Mouse (Mus musculus): ENCODE data around the gene Eif2b5. TPM values are rescaled to one million over a fixed set of nuclear protein-coding genes. Genes with fewer than 3 reads are reported as not detected.

Eif2b5 gene
- polyA plus RNA-seq, 1 experiment, result 33.9 TPM

DNA sequence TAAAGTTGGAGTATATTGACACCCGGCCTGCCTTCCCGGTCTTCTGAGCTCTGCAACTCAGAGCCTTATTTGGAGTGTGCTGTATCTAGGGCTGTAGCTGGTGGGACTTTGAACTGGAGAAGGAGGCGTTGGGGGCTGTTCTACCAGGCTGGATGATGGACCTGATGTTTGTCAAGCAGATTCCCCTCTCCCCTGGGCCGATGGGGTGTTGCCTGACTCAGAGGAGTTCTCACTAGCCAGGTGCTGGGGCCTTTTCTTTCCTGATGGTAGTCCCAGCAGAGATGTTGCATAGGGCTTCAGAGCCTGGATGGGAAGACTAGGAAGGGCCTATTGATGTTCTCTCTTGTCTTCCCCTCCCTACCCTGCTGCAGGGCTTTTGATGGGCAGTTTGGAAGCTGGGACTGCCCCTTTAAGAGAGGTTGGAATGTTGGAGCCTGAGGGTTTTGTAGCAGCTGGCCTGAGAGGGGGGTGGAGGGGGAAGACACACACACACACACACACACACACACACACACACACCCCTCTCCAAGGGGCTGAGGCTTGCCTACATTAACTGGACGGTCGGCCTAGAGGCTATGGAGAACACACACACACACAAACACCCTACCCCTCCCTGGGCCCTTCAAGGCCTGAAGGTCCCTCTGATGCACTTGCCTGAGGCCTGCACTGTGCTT, 19.2 kb downstream of the Eif2b5 start:
- DNase-seq, result peak; percentile 54
- TF ChIP-seq CTCF (conservative IDR thresholded peaks at IDR 0.05; ENCODE audit: insufficient read depth, insufficient read length, low read depth, low read length) (no peak), POLR2A (IDR thresholded peaks at IDR 0.05; ENCODE audit: low read depth, low read length) (no peak)
- H3K27ac ChIP-seq (ENCODE audit: insufficient read depth, low read depth, low read length), result peak overlapping the region; percentile 91

DNA sequence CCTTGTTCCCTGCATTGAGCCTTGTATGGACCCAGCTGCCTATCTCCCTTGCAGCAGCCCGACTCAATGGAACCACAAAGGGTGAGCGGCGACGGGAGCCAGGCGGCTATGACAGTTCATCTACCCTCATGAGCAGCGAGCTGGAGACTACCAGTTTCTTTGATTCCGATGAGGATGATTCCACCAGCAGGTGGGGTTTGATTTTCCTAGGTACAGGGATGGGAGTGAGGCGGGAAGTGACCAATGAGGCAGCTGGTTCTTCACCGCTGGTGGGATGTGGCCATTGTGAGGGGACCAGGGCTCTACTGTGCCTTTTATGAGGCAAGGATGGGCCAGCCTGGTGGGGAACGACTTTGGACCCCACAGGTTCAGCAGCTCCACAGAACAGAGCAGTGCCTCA, 25.3 kb downstream of the Eif2b5 start:
- H3K27me3 ChIP-seq (replicated peaks; ENCODE audit: control insufficient read depth, insufficient read depth, low read length), result no peaks in the 10 kb centered on the region
- TF ChIP-seq POLR2A (IDR thresholded peaks at IDR 0.05; ENCODE audit: low read depth, low read length) (no peak), CTCF (conservative IDR thresholded peaks at IDR 0.05; ENCODE audit: insufficient read depth, insufficient read length, low read depth, low read length) (no peak)
- peaks cover 8% of the 10 kb centered on the region; the same call in 1 of the 2 replicates for H3K4me1 ChIP-seq (ENCODE audit: control insufficient read depth, insufficient read depth, low read length)
- no peak for DNase-seq
- WGBS, result 88% methylated on average over 10 of the region's 10 CpGs
- H3K27ac ChIP-seq (ENCODE audit: insufficient read depth, low read depth, low read length), result no peak overlapping the region
- H3K4me3 ChIP-seq (ENCODE audit: insufficient read depth, low read depth, low read length), result no peak overlapping the region
- H3K36me3 ChIP-seq (ENCODE audit: control insufficient read depth, insufficient read depth, low read length), result peaks cover 2% of the 10 kb centered on the region

More for the DNA sequence above, 19.2 kb downstream of the Eif2b5 start:
- peaks cover 12% of the 10 kb centered on the region; the same call in 1 of the 2 replicates for H3K4me1 ChIP-seq (ENCODE audit: control insufficient read depth, insufficient read depth, low read length)
- no peaks in the 10 kb centered on the region for H3K36me3 ChIP-seq (ENCODE audit: control insufficient read depth, insufficient read depth, low read length)
- no peaks in the 10 kb centered on the region for H3K27me3 ChIP-seq (replicated peaks; ENCODE audit: control insufficient read depth, insufficient read depth, low read length)
- peak overlapping the region; percentile 97 for H3K4me3 ChIP-seq (ENCODE audit: insufficient read depth, low read depth, low read length)
- under 1% methylated on average over 6 of the region's 6 CpGs for WGBS

DNA sequence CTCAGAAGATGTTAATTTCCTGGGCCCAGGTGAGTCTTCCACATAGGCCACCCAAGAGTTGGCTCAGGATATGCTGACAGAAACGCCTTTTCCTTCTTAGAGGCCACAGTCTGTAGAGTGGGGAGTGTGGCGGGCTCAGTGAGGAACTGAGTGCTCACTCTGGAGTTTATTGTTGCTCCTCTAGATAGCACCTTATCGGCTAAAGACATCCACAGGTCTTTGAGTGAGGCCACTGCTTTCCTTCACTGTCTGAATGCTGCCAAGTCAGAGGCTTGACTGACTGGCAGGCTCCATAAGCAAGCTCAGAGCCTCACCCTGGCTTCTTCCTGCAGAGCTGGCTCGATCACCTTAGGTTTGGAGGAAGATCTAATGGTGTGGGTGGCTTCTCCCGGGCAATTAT, 30.2 kb downstream of the Eif2b5 start:
- H3K4me3 ChIP-seq (ENCODE audit: insufficient read depth, low read depth, low read length), result no peak overlapping the region
- no peak for TF ChIP-seq POLR2A (IDR thresholded peaks at IDR 0.05; ENCODE audit: low read depth, low read length)
- no peak for TF ChIP-seq CTCF (conservative IDR thresholded peaks at IDR 0.05; ENCODE audit: insufficient read depth, insufficient read length, low read depth, low read length)
- no peak overlapping the region for H3K27ac ChIP-seq (ENCODE audit: insufficient read depth, low read depth, low read length)
- H3K36me3 ChIP-seq (ENCODE audit: control insufficient read depth, insufficient read depth, low read length), result peaks cover 2% of the 10 kb centered on the region
- WGBS, result 92% methylated on average over 5 of the region's 5 CpGs
- no peak for DNase-seq
- H3K27me3 ChIP-seq (replicated peaks; ENCODE audit: control insufficient read depth, insufficient read depth, low read length), result no peaks in the 10 kb centered on the region
- H3K4me1 ChIP-seq (ENCODE audit: control insufficient read depth, insufficient read depth, low read length), result no peaks in the 10 kb centered on the region

DNA sequence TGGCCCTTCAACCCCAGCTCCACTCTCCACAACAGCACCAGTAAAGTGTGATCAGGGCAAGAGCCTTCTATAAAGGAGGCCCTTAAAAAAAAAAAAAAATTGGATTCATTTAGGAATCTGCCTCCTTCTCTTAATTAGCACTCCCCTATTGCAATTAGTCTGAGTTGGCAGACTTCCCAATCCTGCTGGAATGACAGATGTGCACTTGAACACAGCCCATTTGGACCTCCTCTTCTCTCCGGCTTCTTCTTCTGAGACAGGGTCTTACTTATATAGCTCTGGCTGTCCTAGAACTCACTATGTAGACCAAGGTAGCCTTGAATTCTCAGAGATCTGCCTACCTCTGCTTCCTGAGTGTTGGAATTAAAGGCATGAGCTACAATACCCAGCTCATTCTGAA, 30.8 kb downstream of the Eif2b5 start:
- DNase-seq, result no peak
- Histone ChIP-seq H3K4me1 (ENCODE audit: control insufficient read depth, insufficient read depth, low read length) (no peaks in the 10 kb centered on the region), H3K27ac (ENCODE audit: insufficient read depth, low read depth, low read length) (no peak overlapping the region), H3K4me3 (ENCODE audit: insufficient read depth, low read depth, low read length) (no peak overlapping the region), H3K36me3 (ENCODE audit: control insufficient read depth, insufficient read depth, low read length) (no peaks in the 10 kb centered on the region; the same call in none of the 2 replicates), H3K27me3 (replicated peaks; ENCODE audit: control insufficient read depth, insufficient read depth, low read length) (no peaks in the 10 kb centered on the region)
- no peak for TF ChIP-seq POLR2A (IDR thresholded peaks at IDR 0.05; ENCODE audit: low read depth, low read length)
- TF ChIP-seq CTCF (conservative IDR thresholded peaks at IDR 0.05; ENCODE audit: insufficient read depth, insufficient read length, low read depth, low read length), result no peak
- WGBS, result 72% methylated on average over 1 of the region's 1 CpGs

DNA sequence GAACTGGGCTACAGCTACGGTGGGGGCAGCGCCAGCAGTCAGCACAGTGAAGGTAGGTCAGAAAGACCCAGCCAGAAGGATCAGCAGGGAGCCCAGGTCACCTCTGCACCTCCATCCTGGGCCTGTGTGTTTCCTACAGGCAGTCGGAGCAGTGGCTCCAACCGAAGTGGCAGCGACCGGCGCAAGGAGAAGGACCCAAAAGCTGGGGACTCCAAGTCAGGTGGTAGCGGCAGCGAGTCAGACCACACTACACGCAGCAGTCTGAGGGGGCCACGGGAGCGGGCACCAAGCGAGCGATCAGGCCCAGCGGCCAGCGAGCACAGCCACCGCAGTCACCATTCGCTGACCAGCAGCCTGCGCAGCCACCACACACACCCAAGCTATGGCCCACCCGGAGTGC, 32.3 kb downstream of the Eif2b5 start:
- WGBS, result 97% methylated on average over 20 of the region's 20 CpGs
- TF ChIP-seq POLR2A (IDR thresholded peaks at IDR 0.05; ENCODE audit: low read depth, low read length) (no peak), CTCF (conservative IDR thresholded peaks at IDR 0.05; ENCODE audit: insufficient read depth, insufficient read length, low read depth, low read length) (no peak)
- H3K27me3 ChIP-seq (replicated peaks; ENCODE audit: control insufficient read depth, insufficient read depth, low read length), result no peaks in the 10 kb centered on the region

DNA sequence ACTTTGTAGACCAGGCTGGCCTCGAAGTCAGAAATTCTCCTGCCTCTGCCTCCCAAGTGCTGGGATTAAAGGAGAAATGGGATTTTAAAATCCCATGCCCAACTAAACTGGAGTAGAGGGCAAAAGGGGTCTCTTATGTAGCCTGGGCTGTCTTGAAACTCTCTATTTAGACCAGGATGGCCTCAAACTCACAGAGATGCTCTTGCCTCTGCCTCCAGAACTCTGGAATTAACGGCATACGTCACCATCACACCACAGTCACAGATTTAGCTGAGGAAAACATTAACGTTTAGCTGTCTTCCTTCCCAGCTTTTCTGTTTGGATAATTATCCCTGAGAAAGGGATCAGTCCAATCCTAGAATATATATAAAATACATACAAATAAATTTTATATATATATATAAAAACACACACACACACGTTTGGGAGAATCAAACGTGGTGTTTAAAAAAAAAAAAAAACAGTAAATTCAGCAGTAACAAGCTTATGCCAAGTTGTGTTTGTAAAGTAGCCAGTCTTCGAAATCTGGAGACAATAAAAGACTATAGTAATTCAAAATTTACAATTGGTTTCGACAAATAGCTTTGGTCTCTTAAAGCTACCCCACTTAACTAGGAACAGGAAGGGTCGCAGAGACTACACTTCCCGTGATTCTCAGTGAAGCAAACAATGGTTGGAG, 36.1 kb downstream of the Eif2b5 start:
- no peak overlapping the region for H3K27ac ChIP-seq (ENCODE audit: insufficient read depth, low read depth, low read length)
- no peaks in the 10 kb centered on the region for H3K27me3 ChIP-seq (replicated peaks; ENCODE audit: control insufficient read depth, insufficient read depth, low read length)
- no peak for TF ChIP-seq POLR2A (IDR thresholded peaks at IDR 0.05; ENCODE audit: low read depth, low read length)
- no peak for TF ChIP-seq CTCF (conservative IDR thresholded peaks at IDR 0.05; ENCODE audit: insufficient read depth, insufficient read length, low read depth, low read length)
- H3K4me3 ChIP-seq (ENCODE audit: insufficient read depth, low read depth, low read length), result no peak overlapping the region
- DNase-seq, result no peak
- WGBS, result 36% methylated on average over 10 of the region's 10 CpGs
- peaks cover 5% of the 10 kb centered on the region for H3K36me3 ChIP-seq (ENCODE audit: control insufficient read depth, insufficient read depth, low read length)
- H3K4me1 ChIP-seq (ENCODE audit: control insufficient read depth, insufficient read depth, low read length), result peaks cover 8% of the 10 kb centered on the region

More for the DNA sequence above, 32.3 kb downstream of the Eif2b5 start:
- Histone ChIP-seq H3K4me3 (ENCODE audit: insufficient read depth, low read depth, low read length) (no peak overlapping the region), H3K4me1 (ENCODE audit: control insufficient read depth, insufficient read depth, low read length) (no peaks in the 10 kb centered on the region), H3K36me3 (ENCODE audit: control insufficient read depth, insufficient read depth, low read length) (no peaks in the 10 kb centered on the region; the same call in none of the 2 replicates), H3K27ac (ENCODE audit: insufficient read depth, low read depth, low read length) (no peak overlapping the region)
- DNase-seq, result no peak

Data from kidney, adult 2 months (tissue).